ENCODE assay signal across 8 mouse cellular contexts in genomic region chr15:79940932-79941331, GRCm38 (mm10). TPM values are rescaled to one million over a fixed set of nuclear protein-coding genes. Genes with fewer than 3 reads are reported as not detected.
DNase-seq lines count a peak whose midpoint lies in the region; ATAC-seq lines count a peak whose summit lies in the region.

No protein-coding gene starts in this region.

- no peak overlapping the region for H3K4me3 ChIP-seq in forebrain, embryonic 14.5 days (ENCODE audit: low read depth, low read length)
- no peak overlapping the region for H3K4me3 ChIP-seq in forebrain, embryonic 15.5 days
- H3K4me3 ChIP-seq in midbrain, embryonic 11.5 days (ENCODE audit: low read depth, low read length): no peak overlapping the region
- H3K4me3 ChIP-seq in midbrain, embryonic 13.5 days (replicated peaks): no peak overlapping the region

- H3K27ac ChIP-seq in forebrain, embryonic 14.5 days (ENCODE audit: low read depth, low read length): no peak overlapping the region
- no peak overlapping the region for H3K27ac ChIP-seq in forebrain, embryonic 15.5 days (replicated peaks)
- H3K27ac ChIP-seq in midbrain, embryonic 11.5 days (ENCODE audit: low read depth, low read length): no peak overlapping the region
- H3K27ac ChIP-seq in midbrain, embryonic 13.5 days: no peak overlapping the region

- no peak overlapping the region for H3K4me2 ChIP-seq in forebrain, embryonic 14.5 days (ENCODE audit: low read length)
- no peak overlapping the region for H3K4me2 ChIP-seq in forebrain, embryonic 15.5 days (replicated peaks)
- H3K4me2 ChIP-seq in midbrain, embryonic 11.5 days: no peak overlapping the region
- no peak overlapping the region for H3K4me2 ChIP-seq in midbrain, embryonic 13.5 days (replicated peaks)

- no peak for ATAC-seq in forebrain, embryonic 14.5 days
- no peak for ATAC-seq in forebrain, embryonic 15.5 days (replicated peaks)
- no peak for ATAC-seq in midbrain, embryonic 11.5 days (ENCODE audit: low FRiP score)
- no peak for ATAC-seq in midbrain, embryonic 13.5 days
- ATAC-seq in hematopoietic stem cell, adult 5-6 weeks (replicated peaks in 1 of 2; ENCODE audit: insufficient read depth in 1 of 2, low FRiP score in 2 of 2, low TSS enrichment in 1 of 2, low read depth in 1 of 2, poor library complexity in 2 of 2, severe bottlenecking in 2 of 2): peak; percentile 29 to 71; a peak in 2 of 4 replicates

- no peak overlapping the region for H3K9ac ChIP-seq in forebrain, embryonic 14.5 days (ENCODE audit: low read length)
- H3K9ac ChIP-seq in forebrain, embryonic 15.5 days (replicated peaks): no peak overlapping the region
- H3K9ac ChIP-seq in midbrain, embryonic 11.5 days (ENCODE audit: low read length): no peak overlapping the region
- H3K9ac ChIP-seq in midbrain, embryonic 13.5 days (replicated peaks): no peak overlapping the region

- WGBS in forebrain, embryonic 14.5 days: 28% methylated on average over 8 of the region's 8 CpGs
- 24% methylated on average over 8 of the region's 8 CpGs for WGBS in forebrain, embryonic 15.5 days
- 25% methylated on average over 8 of the region's 8 CpGs for WGBS in midbrain, embryonic 11.5 days
- 28% methylated on average over 8 of the region's 8 CpGs for WGBS in midbrain, embryonic 13.5 days

- no peaks in the 10 kb centered on the region for H3K9me3 ChIP-seq in forebrain, embryonic 14.5 days (replicated peaks; ENCODE audit: control insufficient read depth, low read length)
- H3K9me3 ChIP-seq in forebrain, embryonic 15.5 days: no peaks in the 10 kb centered on the region
- H3K9me3 ChIP-seq in midbrain, embryonic 11.5 days (ENCODE audit: control insufficient read depth, low read length): no peaks in the 10 kb centered on the region
- H3K9me3 ChIP-seq in midbrain, embryonic 13.5 days: no peaks in the 10 kb centered on the region

- H3K36me3 ChIP-seq in forebrain, embryonic 14.5 days (ENCODE audit: control insufficient read depth, insufficient read depth, low read length): no peaks in the 10 kb centered on the region
- H3K36me3 ChIP-seq in forebrain, embryonic 15.5 days: no peaks in the 10 kb centered on the region
- H3K36me3 ChIP-seq in midbrain, embryonic 11.5 days (ENCODE audit: control insufficient read depth, insufficient read depth, low read length): no peaks in the 10 kb centered on the region
- H3K36me3 ChIP-seq in midbrain, embryonic 13.5 days: no peaks in the 10 kb centered on the region

- no peaks in the 10 kb centered on the region for H3K4me1 ChIP-seq in forebrain, embryonic 14.5 days (ENCODE audit: control insufficient read depth, insufficient read depth, low read length)
- H3K4me1 ChIP-seq in forebrain, embryonic 15.5 days: no peaks in the 10 kb centered on the region
- no peaks in the 10 kb centered on the region for H3K4me1 ChIP-seq in midbrain, embryonic 11.5 days (ENCODE audit: control insufficient read depth, insufficient read depth, low read length)
- no peaks in the 10 kb centered on the region for H3K4me1 ChIP-seq in midbrain, embryonic 13.5 days (replicated peaks)

- peak; percentile 68 for DNase-seq in forebrain, embryonic 14.5 days (ENCODE audit: low spot score)
- peak; percentile 87 for DNase-seq in midbrain, embryonic 11.5 days (ENCODE audit: low spot score, missing footprints)
- peak; percentile 76 for DNase-seq in adrenal gland, postnatal 14 days
- peak; percentile 74 for DNase-seq in thymus, postnatal 0 days (ENCODE audit: low spot score)
- no peak for DNase-seq in yolk sac, embryonic 10.5 days (ENCODE audit: low spot score)

- no peaks in the 10 kb centered on the region for H3K27me3 ChIP-seq in forebrain, embryonic 14.5 days (replicated peaks; ENCODE audit: control insufficient read depth, insufficient read depth, low read length)
- H3K27me3 ChIP-seq in forebrain, embryonic 15.5 days: peaks cover 4% of the 10 kb centered on the region; the same call in 1 of the 2 replicates
- no peaks in the 10 kb centered on the region for H3K27me3 ChIP-seq in midbrain, embryonic 11.5 days (ENCODE audit: control insufficient read depth, insufficient read depth, low read length)
- H3K27me3 ChIP-seq in midbrain, embryonic 13.5 days: peaks cover 3% of the 10 kb centered on the region; the same call in 1 of the 2 replicates

RNA-seq across cellular contexts. Expression of gene Cbx7, which starts 30.0 kb away (rescaled TPM):
- 1.6 and 2.1 TPM in 2 replicates for polyA plus RNA-seq in forebrain, embryonic 14.5 days (2014; fragmentation: Nextera tagmentation; extraction: Ambion mirVana)
- polyA plus RNA-seq in forebrain, embryonic 15.5 days (2015; fragmentation: Nextera tagmentation; extraction: Ambion mirVana): 3.6 TPM in 2 replicates
- polyA plus RNA-seq in midbrain, embryonic 11.5 days (2014; fragmentation: Nextera tagmentation; extraction: Ambion mirVana): 1.4 and 1.9 TPM in 2 replicates
- 3.0 and 4.3 TPM in 2 replicates for polyA plus RNA-seq in midbrain, embryonic 13.5 days (2015; fragmentation: Nextera tagmentation; extraction: Ambion mirVana)
- total RNA-seq in adrenal gland, postnatal 14 days (2021): 7.2 and 12.8 TPM in 2 replicates
- 12.6 TPM in 2 replicates for total RNA-seq in hematopoietic stem cell, adult 5-6 weeks (2017)
- polyA plus RNA-seq in thymus, postnatal 0 days (2015; fragmentation: Nextera tagmentation; extraction: Ambion mirVana): 8.3 and 10.1 TPM in 2 replicates

RNA-seq across cellular contexts. Expression of gene Apobec3, which starts 49.5 kb away (rescaled TPM):
- polyA plus RNA-seq in forebrain, embryonic 14.5 days (2014; fragmentation: Nextera tagmentation; extraction: Ambion mirVana): 4.8 and 5.6 TPM in 2 replicates
- polyA plus RNA-seq in forebrain, embryonic 15.5 days (2015; fragmentation: Nextera tagmentation; extraction: Ambion mirVana): 6.6 TPM in 2 replicates
- polyA plus RNA-seq in midbrain, embryonic 11.5 days (2014; fragmentation: Nextera tagmentation; extraction: Ambion mirVana): 5.5 and 6.0 TPM in 2 replicates
- polyA plus RNA-seq in midbrain, embryonic 13.5 days (2015; fragmentation: Nextera tagmentation; extraction: Ambion mirVana): 3.1 and 3.8 TPM in 2 replicates
- total RNA-seq in adrenal gland, postnatal 14 days (2021): 19.8 and 38.2 TPM in 2 replicates
- 189 and 226 TPM in 2 replicates for total RNA-seq in hematopoietic stem cell, adult 5-6 weeks (2017)
- 149 and 159 TPM in 2 replicates for polyA plus RNA-seq in thymus, postnatal 0 days (2015; fragmentation: Nextera tagmentation; extraction: Ambion mirVana)

Comparison
In these comparisons a context has a peak if more than half of its experiments do, and no peak if none do; other contexts are left out.
1. ATAC-seq: peak in hematopoietic stem cell, adult 5-6 weeks (2 of 2); none in forebrain, embryonic 14.5 days (single experiment), forebrain, embryonic 15.5 days (single experiment), midbrain, embryonic 11.5 days (single experiment) and midbrain, embryonic 13.5 days (single experiment).
2. RNA of gene Apobec3, which starts 49.5 kb away (polyA plus RNA-seq): 149 to 159 TPM in thymus, postnatal 0 days; 6.6 TPM in forebrain, embryonic 15.5 days, 5.5 to 6.0 TPM in midbrain, embryonic 11.5 days, 4.8 to 5.6 TPM in forebrain, embryonic 14.5 days and 3.1 to 3.8 TPM in midbrain, embryonic 13.5 days; every median in the first group is over 10 times any median in the second.